Mouse (Mus musculus): ENCODE data around the gene Dtnbp1.
A peak's percentile ranks its signal among the peaks of the same experiment; 100 is the strongest.

GRCm38 (mm10) chr13:44937681-44938080 lies 64.3 kb downstream of the Dtnbp1 start:
- TF ChIP-seq POLR2A (IDR thresholded peaks at IDR 0.05; ENCODE audit: control insufficient read depth in 1 of 2, insufficient read depth in 1 of 2, low read depth in 1 of 2, low read length in 2 of 2, poor library complexity in 1 of 2) (no peak), E2F4 (IDR thresholded peaks at IDR 0.05; ENCODE audit: borderline replicate concordance, low read depth, low read length) (no peak), GATA1 (IDR thresholded peaks at IDR 0.05; ENCODE audit: low read depth, low read length) (no peak), EP300 (IDR thresholded peaks at IDR 0.05; ENCODE audit: low read depth in 1 of 2, low read length in 2 of 2) (peak in 1 of 2 experiments; percentile 58; a peak in 2 of 4 replicates), CTCF (IDR thresholded peaks at IDR 0.05 in 2 of 3, conservative IDR thresholded peaks at IDR 0.05 in 1 of 3; ENCODE audit: control insufficient read depth in 1 of 3, insufficient read depth in 1 of 3, low read depth in 2 of 3, low read length in 3 of 3, poor library complexity in 1 of 3, severe bottlenecking in 1 of 3) (no peak), MXI1 (IDR thresholded peaks at IDR 0.05; ENCODE audit: low read depth, low read length) (no peak), NELFE (IDR thresholded peaks at IDR 0.05; ENCODE audit: low read depth, low read length) (no peak), TBP (IDR thresholded peaks at IDR 0.05; ENCODE audit: low read depth, low read length) (no peak), MYC (IDR thresholded peaks at IDR 0.05; ENCODE audit: low read depth, low read length) (peak; percentile 82), USF1 (IDR thresholded peaks at IDR 0.05; ENCODE audit: low read depth, low read length) (no peak), ZNF384 (IDR thresholded peaks at IDR 0.05; ENCODE audit: low read depth, low read length) (no peak), MAX (IDR thresholded peaks at IDR 0.05; ENCODE audit: low read length) (peak; percentile 46; the same call in 1 of the 2 replicates), MAFK (IDR thresholded peaks at IDR 0.05; ENCODE audit: borderline replicate concordance, low read depth, low read length) (no peak)
